Mouse (Mus musculus) gastrocnemius, adult 2 months (tissue): ENCODE measurements around the gene Cradd. TPM values are rescaled to one million over a fixed set of nuclear protein-coding genes. Genes with fewer than 3 reads are reported as not detected.

Experiments used
- DNase-seq: peaks from one replicate; pipeline ENCODE4 v3.0.0; 2022
- H3K27ac ChIP-seq: fragments of 200-600 bp; 2 replicates; pipeline ENCODE4 v1.8.1; 2022; ENCODE audit warnings: mild to moderate bottlenecking
- H3K4me3 ChIP-seq: fragments of 200-600 bp; 2 replicates; pipeline ENCODE4 v1.8.1; 2022; ENCODE audit warnings: mild to moderate bottlenecking, moderate library complexity
- CTCF ChIP-seq: fragments of 200-600 bp; IDR thresholded peaks from 2 replicates; pipeline ENCODE4 v1.8.1; 2022; ENCODE audit warnings: antibody characterized with exemption, mild to moderate bottlenecking, moderate library complexity
- intact Hi-C: fragments of 180-260 bp; cut with DNase I; formaldehyde crosslinking; loops from one replicate; pipeline ENCODE4 v1.15.1; 2025
- total RNA-seq, 2 experiments: library from RNA; stranded (reverse); gene quantifications; 2 replicates each; pipeline ENCODE4 v1.2.3; 2021

Cradd gene
- total RNA-seq, 2 experiments from 2014 or later: 8.6 to 9.8 TPM

GRCm38 (mm10) chr10:95215324-95215723, 108.6 kb downstream of the Cradd start:
- Histone ChIP-seq H3K27ac (no peak overlapping the region), H3K4me3 (no peak overlapping the region)
- DNase-seq: no peak
- no peak for TF ChIP-seq CTCF
- intact Hi-C loops: loop anchor here (5.0 kb wide), 1 partner anchor 102 kb away; no protein-coding TSS in a partner anchor

- no peak overlapping the region for H3K4me3 ChIP-seq
- no peak for TF ChIP-seq CTCF
- intact Hi-C loops: no loop called here
- peak overlapping the region; percentile 49 for H3K27ac ChIP-seq
- DNase-seq: peak; percentile 58
Measured at GRCm38 (mm10) chr10:95213820-95214219, 110.1 kb downstream of the Cradd start.

GRCm38 (mm10) chr10:95213311-95213710, 110.6 kb downstream of the Cradd start:
- no peak for TF ChIP-seq CTCF
- DNase-seq: no peak
- no peak overlapping the region for H3K4me3 ChIP-seq
- peak overlapping the region; percentile 49 for H3K27ac ChIP-seq
- intact Hi-C loops: no loop called here

- Histone ChIP-seq H3K27ac (no peak overlapping the region; the same call in 1 of the 2 replicates), H3K4me3 (no peak overlapping the region)
- no peak for TF ChIP-seq CTCF
- intact Hi-C loops: no loop called here
- no peak for DNase-seq
Measured at GRCm38 (mm10) chr10:95211660-95212059, 112.3 kb downstream of the Cradd start.

GRCm38 (mm10) chr10:95210664-95211372, 113.1 kb downstream of the Cradd start:
- TF ChIP-seq CTCF: no peak
- intact Hi-C loops: no loop called here
- DNase-seq: no peak
- peak overlapping the region; percentile 38; the same call in 1 of the 2 replicates for H3K27ac ChIP-seq
- no peak overlapping the region for H3K4me3 ChIP-seq

- Histone ChIP-seq H3K27ac (peak overlapping the region; percentile 35), H3K4me3 (no peak overlapping the region)
- DNase-seq: peak; percentile 54
- TF ChIP-seq CTCF: no peak
- intact Hi-C loops: no loop called here
Measured at GRCm38 (mm10) chr10:95210167-95210566, 113.8 kb downstream of the Cradd start.

GRCm38 (mm10) chr10:95207423-95207822, 116.5 kb downstream of the Cradd start:
- H3K27ac ChIP-seq: no peak overlapping the region
- no peak overlapping the region for H3K4me3 ChIP-seq
- no peak for TF ChIP-seq CTCF
- intact Hi-C loops: no loop called here
- no peak for DNase-seq

- no peak for DNase-seq
- no peak for TF ChIP-seq CTCF
- no peak overlapping the region for H3K27ac ChIP-seq
- no peak overlapping the region for H3K4me3 ChIP-seq
- intact Hi-C loops: no loop called here
Measured at GRCm38 (mm10) chr10:95201514-95201913, 122.4 kb downstream of the Cradd start.

GRCm38 (mm10) chr10:95200323-95200722, 123.6 kb downstream of the Cradd start:
- TF ChIP-seq CTCF: no peak
- Histone ChIP-seq H3K4me3 (no peak overlapping the region), H3K27ac (peak overlapping the region; percentile 51)
- DNase-seq: peak; percentile 77
- intact Hi-C loops: no loop called here

- intact Hi-C loops: no loop called here
Measured at GRCm38 (mm10) chr10:95199541-95200269, 124.2 kb downstream of the Cradd start.

GRCm38 (mm10) chr10:95197377-95197776, 126.6 kb downstream of the Cradd start:
- no peak overlapping the region for H3K27ac ChIP-seq
- H3K4me3 ChIP-seq: no peak overlapping the region
- intact Hi-C loops: no loop called here
- DNase-seq: no peak
- TF ChIP-seq CTCF: no peak

More at GRCm38 (mm10) chr10:95199541-95200269, 124.2 kb downstream of the Cradd start:
- no peak for DNase-seq
- Histone ChIP-seq H3K27ac (peak overlapping the region; percentile 51), H3K4me3 (no peak overlapping the region)
- TF ChIP-seq CTCF: no peak

- DNase-seq: no peak
- intact Hi-C loops: no loop called here
- TF ChIP-seq CTCF: no peak
- no peak overlapping the region for H3K4me3 ChIP-seq
- no peak overlapping the region for H3K27ac ChIP-seq
Measured at GRCm38 (mm10) chr10:95195719-95196118, 128.2 kb downstream of the Cradd start.

- Histone ChIP-seq H3K27ac (peak overlapping the region; percentile 76; the same call in 1 of the 2 replicates), H3K4me3 (no peak overlapping the region)
- no peak for DNase-seq
- intact Hi-C loops: no loop called here
- TF ChIP-seq CTCF: no peak
Measured at GRCm38 (mm10) chr10:95194776-95195175, 129.2 kb downstream of the Cradd start.
